28 mouse cellular contexts compared by ENCODE assay signal in the genomic region with DNA sequence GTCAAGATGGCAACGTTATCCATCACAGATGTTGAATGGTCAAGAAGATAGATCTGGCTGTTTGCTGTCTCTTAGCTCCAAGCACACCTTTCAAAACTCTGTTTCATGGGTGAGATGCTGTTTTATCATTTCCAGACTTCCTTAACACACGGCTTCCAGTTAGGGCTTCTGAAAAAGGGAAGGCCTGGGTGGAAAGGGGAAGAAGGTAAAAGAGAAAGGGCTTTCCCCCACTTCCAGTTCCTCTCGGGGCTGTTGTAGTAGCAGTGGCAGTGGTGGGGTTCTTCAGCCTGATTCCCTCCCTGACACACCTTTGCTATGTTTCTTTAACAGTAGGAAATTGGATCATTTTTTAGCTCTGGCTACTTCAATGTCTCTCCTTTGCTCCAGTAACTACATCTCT. TPM values are rescaled to one million over a fixed set of nuclear protein-coding genes. Genes with fewer than 3 reads are reported as not detected.
DNase-seq lines count a peak whose midpoint lies in the region; ATAC-seq and TF ChIP-seq lines count a peak whose summit lies in the region.
"Had no signal": no experiment of that assay in that cellular context is flagged by ENCODE, and none has a peak within 500 bp of the region (broad histone marks: within the 10 kb centered on the region; RNA-seq: fewer than 3 reads in every experiment).

No protein-coding gene starts in this region.

- H3K27me3 ChIP-seq in spleen, adult 2 months (ENCODE audit: control insufficient read depth, insufficient read depth, low read length), result no peaks in the 10 kb centered on the region
- no peaks in the 10 kb centered on the region for H3K27me3 ChIP-seq in forebrain, embryonic 15.5 days
- H3K27me3 ChIP-seq in stomach, postnatal 0 days (ENCODE audit: control insufficient read depth, insufficient read depth, low read length), result no peaks in the 10 kb centered on the region
- H3K27me3 ChIP-seq in neural tube, embryonic 15.5 days (replicated peaks), result no peaks in the 10 kb centered on the region
- H3K27me3 ChIP-seq: embryonic facial prominence, embryonic 13.5 days; forebrain, embryonic 12.5 days; intestine, embryonic 15.5 days; limb, embryonic 12.5 days; liver, embryonic 13.5 days; stomach, embryonic 15.5 days had no signal

- no peak for TF ChIP-seq CTCF in spleen, adult 2 months (IDR thresholded peaks at IDR 0.05; ENCODE audit: extremely low read depth, insufficient read depth, insufficient read length, insufficient replicate concordance)
- no peak for TF ChIP-seq CTCF in stomach, postnatal 0 days (IDR thresholded peaks at IDR 0.05; ENCODE audit: low read depth)

- peaks cover 4% of the 10 kb centered on the region for H3K4me1 ChIP-seq in spleen, adult 2 months (ENCODE audit: control insufficient read depth, insufficient read depth, insufficient read length)
- H3K4me1 ChIP-seq in forebrain, embryonic 15.5 days, result no peaks in the 10 kb centered on the region
- H3K4me1 ChIP-seq in stomach, postnatal 0 days (replicated peaks; ENCODE audit: control insufficient read depth, insufficient read depth), result no peaks in the 10 kb centered on the region
- no peaks in the 10 kb centered on the region for H3K4me1 ChIP-seq in neural tube, embryonic 15.5 days
- H3K4me1 ChIP-seq: embryonic facial prominence, embryonic 13.5 days; intestine, embryonic 15.5 days; limb, embryonic 12.5 days; stomach, embryonic 15.5 days had no signal

- TF ChIP-seq EP300 in stomach, postnatal 0 days (optimal IDR thresholded peaks at IDR 0.05), result no peak

- H3K9me3 ChIP-seq in forebrain, embryonic 15.5 days, result no peaks in the 10 kb centered on the region
- H3K9me3 ChIP-seq in stomach, postnatal 0 days (ENCODE audit: control insufficient read depth, low read length), result no peaks in the 10 kb centered on the region
- H3K9me3 ChIP-seq in neural tube, embryonic 15.5 days (replicated peaks), result no peaks in the 10 kb centered on the region
- H3K9me3 ChIP-seq: embryonic facial prominence, embryonic 13.5 days; forebrain, embryonic 12.5 days; hindbrain, embryonic 10.5 days; intestine, embryonic 15.5 days; limb, embryonic 12.5 days; liver, embryonic 13.5 days; midbrain, embryonic 10.5 days; stomach, embryonic 15.5 days had no signal

- H3K36me3 ChIP-seq in spleen, adult 2 months (ENCODE audit: control insufficient read depth, insufficient read depth, low read length), result 0 out of 2 replicates have a peak, but pooled peaks cover 2% of the 10 kb centered on the region
- peaks cover 10% of the 10 kb centered on the region for H3K36me3 ChIP-seq in forebrain, embryonic 15.5 days
- no peaks in the 10 kb centered on the region for H3K36me3 ChIP-seq in stomach, postnatal 0 days (ENCODE audit: control insufficient read depth, insufficient read depth, low read length)
- H3K36me3 ChIP-seq in neural tube, embryonic 15.5 days, result peaks cover 15% of the 10 kb centered on the region

- H3K4me2 ChIP-seq in forebrain, embryonic 15.5 days (replicated peaks), result no peak overlapping the region
- H3K4me2 ChIP-seq in stomach, postnatal 0 days (replicated peaks; ENCODE audit: low read depth), result no peak overlapping the region
- H3K4me2 ChIP-seq in neural tube, embryonic 15.5 days, result no peak overlapping the region
- H3K4me2 ChIP-seq: embryonic facial prominence, embryonic 13.5 days; forebrain, embryonic 12.5 days; heart, embryonic 11.5 days; intestine, embryonic 15.5 days; limb, embryonic 12.5 days; liver, embryonic 13.5 days; lung, embryonic 14.5 days; stomach, embryonic 15.5 days had no signal

- DNase-seq in spleen, adult 2 months (ENCODE audit: low read depth in 1 of 2, low spot score in 2 of 2), result peak in 1 of 2 experiments; percentile 14
- no peak for DNase-seq in spleen, postnatal 10 days (ENCODE audit: low spot score in 2 of 2)
- DNase-seq in c-Kit-positive CD71-negative TER-119-negative erythroid progenitor cells, embryonic 14.5 days (ENCODE audit: low read depth), result peak; percentile 34
- no peak for DNase-seq in stomach, postnatal 0 days (ENCODE audit: low spot score)
- DNase-seq: cerebellum, adult 18-20 months; cerebellum, postnatal 25 days; embryo, embryonic 11 days; gastrocnemius, adult 2 months; kidney, adult 9 months; kidney, postnatal 14 days; liver, embryonic 13.5 days; lung, embryonic 14.5 days; lung, postnatal 36 days; thymus, adult 18-20 months had no signal

- no peak overlapping the region for H3K9ac ChIP-seq in forebrain, embryonic 15.5 days (replicated peaks)
- no peak overlapping the region for H3K9ac ChIP-seq in stomach, postnatal 0 days (ENCODE audit: low read length)
- no peak overlapping the region for H3K9ac ChIP-seq in neural tube, embryonic 15.5 days (replicated peaks)
- H3K9ac ChIP-seq: embryonic facial prominence, embryonic 13.5 days; forebrain, embryonic 12.5 days; intestine, embryonic 15.5 days; limb, embryonic 12.5 days; liver, embryonic 13.5 days; lung, embryonic 14.5 days; stomach, embryonic 15.5 days had no signal

- peak overlapping the region; percentile 38; the same call in 1 of the 2 replicates for H3K27ac ChIP-seq in spleen, adult 2 months (ENCODE audit: insufficient read depth, low read length)
- H3K27ac ChIP-seq in forebrain, embryonic 15.5 days (replicated peaks), result no peak overlapping the region
- no peak overlapping the region for H3K27ac ChIP-seq in stomach, postnatal 0 days (replicated peaks)
- H3K27ac ChIP-seq in neural tube, embryonic 15.5 days (replicated peaks), result no peak overlapping the region
- H3K27ac ChIP-seq: embryonic facial prominence, embryonic 13.5 days; forebrain, embryonic 12.5 days; gastrocnemius, adult 2 months; hindbrain, embryonic 10.5 days; intestine, embryonic 15.5 days; limb, embryonic 12.5 days; liver, embryonic 13.5 days; midbrain, embryonic 10.5 days; stomach, embryonic 15.5 days had no signal

- WGBS in spleen, adult 2 months, result 33% methylated on average over 3 of the region's 3 CpGs
- 83% methylated on average over 3 of the region's 3 CpGs for WGBS in forebrain, embryonic 15.5 days
- WGBS in stomach, postnatal 0 days, result 79% methylated on average over 3 of the region's 3 CpGs
- 84% methylated on average over 3 of the region's 3 CpGs for WGBS in neural tube, embryonic 15.5 days

- TF ChIP-seq POLR2A in spleen, adult 2 months (IDR thresholded peaks at IDR 0.05; ENCODE audit: low read depth, low read length), result no peak

- no peak overlapping the region for H3K4me3 ChIP-seq in spleen, adult 2 months (ENCODE audit: extremely low read depth, insufficient read depth, insufficient read length)
- no peak overlapping the region for H3K4me3 ChIP-seq in forebrain, embryonic 15.5 days
- no peak overlapping the region for H3K4me3 ChIP-seq in stomach, postnatal 0 days (ENCODE audit: low read depth, low read length)
- no peak overlapping the region for H3K4me3 ChIP-seq in neural tube, embryonic 15.5 days (replicated peaks)
- H3K4me3 ChIP-seq: embryonic facial prominence, embryonic 13.5 days; erythroblast, embryonic 14.5 days; forebrain, embryonic 12.5 days; gastrocnemius, adult 2 months; hindbrain, embryonic 10.5 days; intestine, embryonic 15.5 days; limb, embryonic 12.5 days; liver, embryonic 13.5 days; midbrain, embryonic 10.5 days; stomach, embryonic 15.5 days had no signal

- peak; percentile 94 for ATAC-seq in megakaryocyte progenitor cell, adult 5-6 weeks (replicated peaks; ENCODE audit: poor library complexity)
- ATAC-seq in forebrain, embryonic 15.5 days (replicated peaks), result no peak
- no peak for ATAC-seq in stomach, postnatal 0 days (ENCODE audit: low FRiP score, low TSS enrichment)
- no peak for ATAC-seq in neural tube, embryonic 15.5 days (ENCODE audit: low FRiP score)
- ATAC-seq: hindbrain, embryonic 16.5 days; intestine, embryonic 15.5 days; midbrain, embryonic 16.5 days had no signal

RNA-seq across cellular contexts. Expression of a gene that starts 25.3 kb away (rescaled TPM):
- 17.5 and 25.1 TPM in 2 replicates for polyA plus RNA-seq in spleen, adult 2 months (2012; rRNA removed)
- total RNA-seq in megakaryocyte progenitor cell, adult 5-6 weeks (2015), result 57.9 and 67.6 TPM in 2 replicates
- total RNA-seq in megakaryocyte progenitor cell, adult 5-6 weeks (2017), result 42.8 and 49.3 TPM in 2 replicates
- polyA plus RNA-seq in forebrain, embryonic 15.5 days (2015; fragmentation: Nextera tagmentation; extraction: Ambion mirVana), result 103 and 107 TPM in 2 replicates
- polyA plus RNA-seq in stomach, postnatal 0 days (2015; fragmentation: Nextera tagmentation; extraction: Ambion mirVana), result 42.9 and 44.0 TPM in 2 replicates
- polyA plus RNA-seq in neural tube, embryonic 15.5 days (2015; fragmentation: Nextera tagmentation; extraction: Ambion mirVana), result 99.8 and 112 TPM in 2 replicates

RNA-seq across cellular contexts. Expression of a gene that starts 30.1 kb away (rescaled TPM):
- polyA plus RNA-seq in spleen, adult 2 months (2012; rRNA removed), result 2.3 and 2.6 TPM in 2 replicates
- 16.7 and 17.8 TPM in 2 replicates for total RNA-seq in megakaryocyte progenitor cell, adult 5-6 weeks (2015)
- 12.1 and 15.6 TPM in 2 replicates for total RNA-seq in megakaryocyte progenitor cell, adult 5-6 weeks (2017)
- polyA plus RNA-seq in forebrain, embryonic 15.5 days (2015; fragmentation: Nextera tagmentation; extraction: Ambion mirVana), result 13.3 and 14.6 TPM in 2 replicates
- polyA plus RNA-seq in stomach, postnatal 0 days (2015; fragmentation: Nextera tagmentation; extraction: Ambion mirVana), result 11.1 and 14.3 TPM in 2 replicates
- polyA plus RNA-seq in neural tube, embryonic 15.5 days (2015; fragmentation: Nextera tagmentation; extraction: Ambion mirVana), result 13.7 and 15.4 TPM in 2 replicates

RNA-seq across cellular contexts. Expression of a gene that starts 58.9 kb away (rescaled TPM):
- 4.7 and 6.9 TPM in 2 replicates for polyA plus RNA-seq in spleen, adult 2 months (2012; rRNA removed)
- total RNA-seq in megakaryocyte progenitor cell, adult 5-6 weeks (2015), result 26.7 and 28.5 TPM in 2 replicates
- 25.9 and 30.7 TPM in 2 replicates for total RNA-seq in megakaryocyte progenitor cell, adult 5-6 weeks (2017)
- polyA plus RNA-seq in forebrain, embryonic 15.5 days (2015; fragmentation: Nextera tagmentation; extraction: Ambion mirVana), result 8.5 TPM in 2 replicates
- 4.6 TPM in 2 replicates for polyA plus RNA-seq in stomach, postnatal 0 days (2015; fragmentation: Nextera tagmentation; extraction: Ambion mirVana)
- 3.5 and 5.4 TPM in 2 replicates for polyA plus RNA-seq in neural tube, embryonic 15.5 days (2015; fragmentation: Nextera tagmentation; extraction: Ambion mirVana)
